Mouse (Mus musculus) heart, adult 2 months (tissue): ENCODE measurements around the gene Me1.

Source experiments
- CTCF ChIP-seq: fragments of 200-600 bp; IDR thresholded peaks from 2 replicates; pipeline ENCODE4 v1.8.1; 2022; ENCODE audit warnings: antibody characterized with exemption, mild to moderate bottlenecking, moderate library complexity
- EP300 ChIP-seq: fragments of 200-500 bp; IDR thresholded peaks from 2 replicates; pipeline ENCODE4 v1.6.1; 2011; ENCODE audit warnings: low read depth, low read length, control low read depth; ENCODE audit not compliant: insufficient read depth

DNA sequence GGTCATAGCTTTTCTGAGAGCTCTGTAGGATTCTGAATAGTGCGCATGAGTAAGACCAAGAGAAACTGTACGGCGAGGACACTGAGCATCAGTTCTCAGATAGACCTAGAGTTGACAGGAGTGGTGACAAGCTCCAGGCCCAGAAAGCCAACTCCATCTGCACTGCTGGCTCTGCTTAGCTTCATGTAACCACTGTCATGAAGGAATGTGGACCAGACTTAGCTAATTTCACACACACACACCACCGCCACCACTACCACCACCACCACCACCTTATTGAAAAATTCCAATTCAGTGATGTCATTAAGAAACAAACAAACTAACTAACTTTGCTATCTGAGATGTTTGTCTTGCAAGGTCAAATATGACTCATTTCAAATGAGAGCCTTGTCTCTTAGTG lies 41.2 kb upstream of the Me1 start:
- no peak for TF ChIP-seq CTCF
- TF ChIP-seq EP300 = no peak
